Mouse (Mus musculus) heart, embryonic 14.5 days (tissue): ENCODE measurements around the gene Pex11b. TPM values are rescaled to one million over a fixed set of nuclear protein-coding genes. Genes with fewer than 3 reads are reported as not detected.

Source experiments
- ATAC-seq: fragments of 200-750 bp; cut with Nextera tagmentation; 2 replicates; pipeline ENCODE4 v1.8.0; 2017; ENCODE audit warnings: low read depth, moderate TSS enrichment; ENCODE audit not compliant: insufficient number of reproducible peaks, insufficient read depth, low FRiP score
- H3K27ac ChIP-seq, 2 experiments: fragments of 200-500 bp in 1 of 2; fragments of 300-500 bp in 1 of 2; sonication (generic) in 1 of 2; replicated peaks in 1 of 2; 2 replicates each; pipeline ENCODE4 v1.5.1; 2012 to 2014; ENCODE audit warnings: low read depth in 2 of 2, low read length in 2 of 2, control low read depth in 1 of 2, mild to moderate bottlenecking in 1 of 2, mixed read lengths in 1 of 2; ENCODE audit not compliant: control insufficient read depth in 1 of 2, insufficient read depth in 1 of 2
- H3K27me3 ChIP-seq: fragments of 300-500 bp; sonication (generic); 2 replicates; pipeline ENCODE4 v1.6.1; 2014; ENCODE audit warnings: mild to moderate bottlenecking, low read length, control low read depth; ENCODE audit not compliant: control insufficient read depth, insufficient read depth
- H3K36me3 ChIP-seq: fragments of 300-500 bp; sonication (generic); 2 replicates; pipeline ENCODE4 v1.6.1; 2014; ENCODE audit warnings: mild to moderate bottlenecking, control low read depth, low read length, mixed read lengths; ENCODE audit not compliant: control insufficient read depth, insufficient read depth
- H3K4me1 ChIP-seq, 2 experiments: fragments of 200-500 bp in 1 of 2; fragments of 300-500 bp in 1 of 2; sonication (generic) in 1 of 2; 2 replicates each; pipeline ENCODE4 v1.6.1; 2012 to 2014; ENCODE audit warnings: low read length in 2 of 2, control low read depth in 1 of 2, mixed read lengths in 1 of 2; ENCODE audit not compliant: control insufficient read depth in 2 of 2, insufficient read depth in 2 of 2
- H3K4me2 ChIP-seq: fragments of 300-500 bp; sonication (generic); 2 replicates; pipeline ENCODE4 v1.6.1; 2014; ENCODE audit warnings: mild to moderate bottlenecking, low read length
- H3K4me3 ChIP-seq, 2 experiments: fragments of 200-500 bp in 1 of 2; fragments of 300-500 bp in 1 of 2; sonication (generic) in 1 of 2; 2 replicates each; pipeline ENCODE4 v1.5.1; 2012 to 2014; ENCODE audit warnings: low read length in 2 of 2, mild to moderate bottlenecking in 2 of 2, control low read depth in 1 of 2, low read depth in 1 of 2, moderate library complexity in 1 of 2; ENCODE audit not compliant: control insufficient read depth in 1 of 2, insufficient read depth in 1 of 2
- H3K9ac ChIP-seq: fragments of 300-500 bp; sonication (generic); 2 replicates; pipeline ENCODE4 v1.6.1; 2014; ENCODE audit warnings: mild to moderate bottlenecking, low read length
- H3K9me3 ChIP-seq: fragments of 300-500 bp; sonication (generic); 2 replicates; pipeline ENCODE4 v1.6.1; 2016; ENCODE audit warnings: low read length, control low read depth; ENCODE audit not compliant: control insufficient read depth
- WGBS: fragments of 180-500 bp; shearing (Covaris S2); extraction: QIAGEN DNeasy Blood & Tissue Kit; methylation state at CpG from one replicate; pipeline ENCODE4 v1.1.7; 2014; 5-methylcytosine and 5-hydroxymethylcytosine counted together
- polyA plus RNA-seq: library from polyadenylated mRNA; unstranded; fragments of >200 nt; fragmentation: Nextera tagmentation; extraction: Ambion mirVana; gene quantifications from 2 replicates; pipeline ENCODE4 v1.2.1, GENCODE M21; 2014

The Pex11b gene
- 40.5 and 43.4 TPM in 2 replicates for polyA plus RNA-seq

- Histone ChIP-seq H3K27me3 (no peaks in the 10 kb centered on the region), H3K36me3 (peaks cover 66% of the 10 kb centered on the region), H3K4me1 (peaks cover 3 to 24% of the 10 kb centered on the region in 2 experiments)
These were observed at the start of gene Pex11b, which contains the start of gene Gm42957 for GRCm38 (mm10) chr3:96634928-96635879. Pex11b (plus strand) TSS chr3:96635376. Gm42957 (plus strand) TSS chr3:96635474.

GRCm38 (mm10) chr3:96590657-96591056 lies 44.5 kb upstream of the Pex11b start:
- WGBS = 82% methylated on average over 4 of the region's 4 CpGs
- Histone ChIP-seq H3K27me3 (no peaks in the 10 kb centered on the region), H3K4me1 (peaks cover 3 to 15% of the 10 kb centered on the region in 2 experiments; a peak in 3 of 4 replicates), H3K4me2 (no peak overlapping the region), H3K36me3 (no peaks in the 10 kb centered on the region), H3K9ac (no peak overlapping the region), H3K9me3 (no peaks in the 10 kb centered on the region), H3K27ac (no peak overlapping the region), H3K4me3 (no peak overlapping the region)
- no peak for ATAC-seq

More at GRCm38 (mm10) chr3:96634928-96635879, at the start of gene Pex11b, which contains the start of gene Gm42957:
- H3K4me2 ChIP-seq = peak within 1 kb of the TSS; percentile 89
- peak; percentile 83 for ATAC-seq
- peak within 1 kb of the TSS; percentile 79 to 86 for H3K4me3 ChIP-seq
- H3K9ac ChIP-seq = peak within 1 kb of the TSS; percentile 95
- H3K27ac ChIP-seq = peak within 1 kb of the TSS; percentile 82 to 89
- no peaks in the 10 kb centered on the region for H3K9me3 ChIP-seq
- 2% methylated on average over 60 of the region's 60 CpGs for WGBS

GRCm38 (mm10) chr3:96593374-96593773 lies 41.8 kb upstream of the Pex11b start:
- H3K36me3 ChIP-seq = no peaks in the 10 kb centered on the region
- H3K9ac ChIP-seq = peak overlapping the region; percentile 82
- peak overlapping the region; percentile 68 to 85 for H3K4me3 ChIP-seq
- no peak for ATAC-seq
- peak overlapping the region; percentile 85 for H3K4me2 ChIP-seq
- WGBS = under 1% methylated on average over 10 of the region's 10 CpGs
- no peaks in the 10 kb centered on the region for H3K27me3 ChIP-seq
- no peaks in the 10 kb centered on the region for H3K9me3 ChIP-seq
- H3K27ac ChIP-seq = peak overlapping the region; percentile 87 to 88
- peaks cover 8 to 32% of the 10 kb centered on the region in 2 experiments; a peak in 3 of 4 replicates for H3K4me1 ChIP-seq

GRCm38 (mm10) chr3:96593790-96594560 lies 41.2 kb upstream of the Pex11b start, which contains the start of gene Polr3gl:
Polr3gl (minus strand) TSS chr3:96594181.
- H3K27me3 ChIP-seq = no peaks in the 10 kb centered on the region
- H3K4me2 ChIP-seq = peak within 1 kb of the TSS; percentile 85
- H3K4me1 ChIP-seq = peaks cover 8 to 37% of the 10 kb centered on the region in 2 experiments; a peak in 3 of 4 replicates
- WGBS = under 1% methylated on average over 36 of the region's 38 CpGs
- ATAC-seq = peak; percentile 85
- no peaks in the 10 kb centered on the region for H3K9me3 ChIP-seq
- H3K27ac ChIP-seq = peak within 1 kb of the TSS; percentile 87 to 88
- H3K4me3 ChIP-seq = peak within 1 kb of the TSS; percentile 68 to 85
- no peaks in the 10 kb centered on the region for H3K36me3 ChIP-seq
- H3K9ac ChIP-seq = peak within 1 kb of the TSS; percentile 82

GRCm38 (mm10) chr3:96594851-96595250 lies 40.3 kb upstream of the Pex11b start:
- no peak overlapping the region for H3K4me3 ChIP-seq
- H3K9ac ChIP-seq = no peak overlapping the region
- H3K9me3 ChIP-seq = no peaks in the 10 kb centered on the region
- no peak overlapping the region for H3K27ac ChIP-seq
- ATAC-seq = no peak
- WGBS = 81% methylated on average over 5 of the region's 5 CpGs
- H3K27me3 ChIP-seq = no peaks in the 10 kb centered on the region
- peaks cover 8 to 39% of the 10 kb centered on the region in 2 experiments; a peak in 3 of 4 replicates for H3K4me1 ChIP-seq
- no peak overlapping the region for H3K4me2 ChIP-seq
- H3K36me3 ChIP-seq = no peaks in the 10 kb centered on the region

GRCm38 (mm10) chr3:96595661-96596060 lies 39.5 kb upstream of the Pex11b start:
- H3K36me3 ChIP-seq = no peaks in the 10 kb centered on the region
- 26% methylated on average over 6 of the region's 6 CpGs for WGBS
- no peaks in the 10 kb centered on the region for H3K27me3 ChIP-seq
- peaks cover 8 to 45% of the 10 kb centered on the region in 2 experiments; a peak in 3 of 4 replicates for H3K4me1 ChIP-seq
- no peak for ATAC-seq
- peak overlapping the region; percentile 79 to 82; a peak in 2 of 4 replicates for H3K27ac ChIP-seq
- H3K4me2 ChIP-seq = peak overlapping the region; percentile 96
- H3K9ac ChIP-seq = peak overlapping the region; percentile 88
- H3K4me3 ChIP-seq = peak overlapping the region; percentile 49 to 51; a peak in 3 of 4 replicates
- no peaks in the 10 kb centered on the region for H3K9me3 ChIP-seq

- Histone ChIP-seq H3K36me3 (no peaks in the 10 kb centered on the region), H3K4me1 (peaks cover 8 to 46% of the 10 kb centered on the region in 2 experiments; a peak in 3 of 4 replicates), H3K4me2 (peak within 1 kb of the TSS; percentile 96), H3K4me3 (peak within 1 kb of the TSS; percentile 49 to 51), H3K27ac (peak within 1 kb of the TSS; percentile 79 to 82), H3K9me3 (no peaks in the 10 kb centered on the region), H3K27me3 (no peaks in the 10 kb centered on the region), H3K9ac (peak within 1 kb of the TSS; percentile 88)
- ATAC-seq = 0 out of 2 replicates have a peak, but pooled peaks have one; percentile 20
- under 1% methylated on average over 18 of the region's 23 CpGs for WGBS
These were observed 38.9 kb upstream of the Pex11b start, which contains the start of gene Ankrd34a for GRCm38 (mm10) chr3:96596228-96596707. Ankrd34a (plus strand) TSS chr3:96596636.
